Mouse (Mus musculus): ENCODE results near the gene Cubn. TPM values are rescaled to one million over a fixed set of nuclear protein-coding genes. Genes with fewer than 3 reads are reported as not detected.

Cubn gene
- polyA plus RNA-seq, 1 experiment from 2014 or later, result 8.5 TPM

GRCm38 (mm10) chr2:13527125-13527524, 35.5 kb upstream of the Cubn start:
- no peak overlapping the region for H3K27ac ChIP-seq (ENCODE audit: low read length)
- WGBS, result 71% methylated on average over 2 of the region's 2 CpGs
- H3K4me3 ChIP-seq (ENCODE audit: low read length), result no peak overlapping the region
- no peak overlapping the region for H3K9ac ChIP-seq (ENCODE audit: low read depth, low read length)
- no peaks in the 10 kb centered on the region for H3K9me3 ChIP-seq (ENCODE audit: control insufficient read depth, low read length)
- peaks cover 6% of the 10 kb centered on the region for H3K4me1 ChIP-seq (ENCODE audit: control insufficient read depth, insufficient read depth, low read length)
- ATAC-seq, result no peak
- H3K27me3 ChIP-seq (replicated peaks; ENCODE audit: control insufficient read depth, insufficient read depth, low read length), result no peaks in the 10 kb centered on the region
- H3K4me2 ChIP-seq (ENCODE audit: low read depth, low read length), result no peak overlapping the region
- H3K36me3 ChIP-seq (ENCODE audit: control insufficient read depth, insufficient read depth, low read length), result no peaks in the 10 kb centered on the region

- no peak for ATAC-seq
- H3K4me1 ChIP-seq (ENCODE audit: control insufficient read depth, insufficient read depth, low read length), result peaks cover 6% of the 10 kb centered on the region
- no peak overlapping the region for H3K4me3 ChIP-seq (ENCODE audit: low read length)
- H3K36me3 ChIP-seq (ENCODE audit: control insufficient read depth, insufficient read depth, low read length), result no peaks in the 10 kb centered on the region
- H3K27ac ChIP-seq (ENCODE audit: low read length), result no peak overlapping the region
- H3K4me2 ChIP-seq (ENCODE audit: low read depth, low read length), result no peak overlapping the region
- H3K27me3 ChIP-seq (replicated peaks; ENCODE audit: control insufficient read depth, insufficient read depth, low read length), result no peaks in the 10 kb centered on the region
- no peaks in the 10 kb centered on the region for H3K9me3 ChIP-seq (ENCODE audit: control insufficient read depth, low read length)
- WGBS, result 75% methylated on average over 2 of the region's 2 CpGs
- no peak overlapping the region for H3K9ac ChIP-seq (ENCODE audit: low read depth, low read length)
Measured at GRCm38 (mm10) chr2:13526205-13526604, 34.6 kb upstream of the Cubn start.

- no peak overlapping the region for H3K9ac ChIP-seq (ENCODE audit: low read depth, low read length)
- no peaks in the 10 kb centered on the region for H3K9me3 ChIP-seq (ENCODE audit: control insufficient read depth, low read length)
- 36% methylated on average over 8 of the region's 8 CpGs for WGBS
- no peaks in the 10 kb centered on the region for H3K36me3 ChIP-seq (ENCODE audit: control insufficient read depth, insufficient read depth, low read length)
- no peak overlapping the region for H3K4me3 ChIP-seq (ENCODE audit: low read length)
- no peak overlapping the region; the same call in 1 of the 2 replicates for H3K4me2 ChIP-seq (ENCODE audit: low read depth, low read length)
- H3K27ac ChIP-seq (ENCODE audit: low read length), result peak overlapping the region; percentile 60
- no peaks in the 10 kb centered on the region for H3K27me3 ChIP-seq (replicated peaks; ENCODE audit: control insufficient read depth, insufficient read depth, low read length)
- peak; percentile 94 for ATAC-seq
- H3K4me1 ChIP-seq (ENCODE audit: control insufficient read depth, insufficient read depth, low read length), result peaks cover 6% of the 10 kb centered on the region
Measured at GRCm38 (mm10) chr2:13523540-13524456, 32.2 kb upstream of the Cubn start.

GRCm38 (mm10) chr2:13522106-13522505, 30.5 kb upstream of the Cubn start:
- Histone ChIP-seq H3K36me3 (ENCODE audit: control insufficient read depth, insufficient read depth, low read length) (no peaks in the 10 kb centered on the region), H3K9me3 (ENCODE audit: control insufficient read depth, low read length) (no peaks in the 10 kb centered on the region), H3K27me3 (replicated peaks; ENCODE audit: control insufficient read depth, insufficient read depth, low read length) (no peaks in the 10 kb centered on the region), H3K4me2 (ENCODE audit: low read depth, low read length) (no peak overlapping the region), H3K4me3 (ENCODE audit: low read length) (no peak overlapping the region), H3K9ac (ENCODE audit: low read depth, low read length) (no peak overlapping the region), H3K27ac (ENCODE audit: low read length) (no peak overlapping the region), H3K4me1 (ENCODE audit: control insufficient read depth, insufficient read depth, low read length) (peaks cover 6% of the 10 kb centered on the region)
- no peak for ATAC-seq
- 25% methylated on average over 8 of the region's 8 CpGs for WGBS

GRCm38 (mm10) chr2:13514949-13515348, 23.3 kb upstream of the Cubn start:
- ATAC-seq, result peak; percentile 92
- WGBS, result 54% methylated on average over 4 of the region's 4 CpGs

GRCm38 (mm10) chr2:13502717-13503116, 11.1 kb upstream of the Cubn start:
- ATAC-seq, result no peak
- H3K9me3 ChIP-seq (ENCODE audit: control insufficient read depth, low read length), result no peaks in the 10 kb centered on the region
- H3K4me2 ChIP-seq (ENCODE audit: low read depth, low read length), result no peak overlapping the region
- no peak overlapping the region for H3K4me3 ChIP-seq (ENCODE audit: low read length)
- no peaks in the 10 kb centered on the region for H3K4me1 ChIP-seq (ENCODE audit: control insufficient read depth, insufficient read depth, low read length)
- H3K9ac ChIP-seq (ENCODE audit: low read depth, low read length), result no peak overlapping the region
- H3K27me3 ChIP-seq (replicated peaks; ENCODE audit: control insufficient read depth, insufficient read depth, low read length), result no peaks in the 10 kb centered on the region
- H3K36me3 ChIP-seq (ENCODE audit: control insufficient read depth, insufficient read depth, low read length), result no peaks in the 10 kb centered on the region
- no peak overlapping the region for H3K27ac ChIP-seq (ENCODE audit: low read length)
- WGBS, result 95% methylated on average over 2 of the region's 2 CpGs

More at GRCm38 (mm10) chr2:13514949-13515348, 23.3 kb upstream of the Cubn start:
- Histone ChIP-seq H3K9ac (ENCODE audit: low read depth, low read length) (no peak overlapping the region), H3K4me2 (ENCODE audit: low read depth, low read length) (no peak overlapping the region), H3K27me3 (replicated peaks; ENCODE audit: control insufficient read depth, insufficient read depth, low read length) (no peaks in the 10 kb centered on the region), H3K9me3 (ENCODE audit: control insufficient read depth, low read length) (no peaks in the 10 kb centered on the region), H3K27ac (ENCODE audit: low read length) (no peak overlapping the region), H3K36me3 (ENCODE audit: control insufficient read depth, insufficient read depth, low read length) (no peaks in the 10 kb centered on the region), H3K4me3 (ENCODE audit: low read length) (no peak overlapping the region), H3K4me1 (ENCODE audit: control insufficient read depth, insufficient read depth, low read length) (no peaks in the 10 kb centered on the region; the same call in 1 of the 2 replicates)

GRCm38 (mm10) chr2:13501553-13501952, 9.9 kb upstream of the Cubn start:
- WGBS, result 21% methylated on average over 5 of the region's 5 CpGs
- Histone ChIP-seq H3K4me1 (ENCODE audit: control insufficient read depth, insufficient read depth, low read length) (peaks cover 3% of the 10 kb centered on the region), H3K4me3 (ENCODE audit: low read length) (no peak overlapping the region), H3K27me3 (replicated peaks; ENCODE audit: control insufficient read depth, insufficient read depth, low read length) (no peaks in the 10 kb centered on the region), H3K9me3 (ENCODE audit: control insufficient read depth, low read length) (no peaks in the 10 kb centered on the region), H3K36me3 (ENCODE audit: control insufficient read depth, insufficient read depth, low read length) (no peaks in the 10 kb centered on the region), H3K4me2 (ENCODE audit: low read depth, low read length) (no peak overlapping the region), H3K9ac (ENCODE audit: low read depth, low read length) (no peak overlapping the region), H3K27ac (ENCODE audit: low read length) (no peak overlapping the region)
- no peak for ATAC-seq

- no peak overlapping the region for H3K9ac ChIP-seq (ENCODE audit: low read depth, low read length)
- ATAC-seq, result peak; percentile 43; the same call in 1 of the 2 replicates
- no peaks in the 10 kb centered on the region for H3K27me3 ChIP-seq (replicated peaks; ENCODE audit: control insufficient read depth, insufficient read depth, low read length)
- no peak overlapping the region for H3K27ac ChIP-seq (ENCODE audit: low read length)
- H3K9me3 ChIP-seq (ENCODE audit: control insufficient read depth, low read length), result no peaks in the 10 kb centered on the region
- no peaks in the 10 kb centered on the region for H3K36me3 ChIP-seq (ENCODE audit: control insufficient read depth, insufficient read depth, low read length)
- H3K4me1 ChIP-seq (ENCODE audit: control insufficient read depth, insufficient read depth, low read length), result peaks cover 3% of the 10 kb centered on the region
- H3K4me3 ChIP-seq (ENCODE audit: low read length), result no peak overlapping the region
- 64% methylated on average over 5 of the region's 5 CpGs for WGBS
- no peak overlapping the region for H3K4me2 ChIP-seq (ENCODE audit: low read depth, low read length)
Measured at GRCm38 (mm10) chr2:13500298-13500999, 8.8 kb upstream of the Cubn start.

GRCm38 (mm10) chr2:13499196-13499595, 7.6 kb upstream of the Cubn start:
- no peaks in the 10 kb centered on the region for H3K27me3 ChIP-seq (replicated peaks; ENCODE audit: control insufficient read depth, insufficient read depth, low read length)
- H3K27ac ChIP-seq (ENCODE audit: low read length), result no peak overlapping the region
- H3K4me3 ChIP-seq (ENCODE audit: low read length), result no peak overlapping the region
- ATAC-seq, result no peak
- no peak overlapping the region for H3K9ac ChIP-seq (ENCODE audit: low read depth, low read length)
- H3K36me3 ChIP-seq (ENCODE audit: control insufficient read depth, insufficient read depth, low read length), result no peaks in the 10 kb centered on the region
- 78% methylated on average over 7 of the region's 7 CpGs for WGBS
- peaks cover 3% of the 10 kb centered on the region for H3K4me1 ChIP-seq (ENCODE audit: control insufficient read depth, insufficient read depth, low read length)
- no peak overlapping the region for H3K4me2 ChIP-seq (ENCODE audit: low read depth, low read length)
- H3K9me3 ChIP-seq (ENCODE audit: control insufficient read depth, low read length), result no peaks in the 10 kb centered on the region

Data from intestine, embryonic 16.5 days (tissue).